Mouse (Mus musculus) liver, embryonic 14.5 days (tissue): Measurements from ENCODE around the gene Birc7. TPM values are rescaled to one million over a fixed set of nuclear protein-coding genes. Genes with fewer than 3 reads are reported as not detected.

Experiments used
- ATAC-seq: fragments of 200-750 bp; cut with Nextera tagmentation; 2 replicates; pipeline ENCODE4 v1.8.0; 2017; ENCODE audit warnings: moderate number of reproducible peaks, mild to moderate bottlenecking, moderate library complexity; ENCODE audit not compliant: insufficient read depth
- DNase-seq, 3 experiments: peaks; one replicate each; pipeline ENCODE4 v3.0.0-alpha.2; 2012 to 2013; ENCODE audit warnings: low read depth in 3 of 3, low spot score in 3 of 3
- H3K27ac ChIP-seq: fragments of 300-500 bp; sonication (generic); 2 replicates; pipeline ENCODE4 v1.5.1; 2014; ENCODE audit warnings: moderate library complexity, mild to moderate bottlenecking, control low read depth, inconsistent platforms
- H3K27me3 ChIP-seq: fragments of 300-500 bp; sonication (generic); 2 replicates; pipeline ENCODE4 v1.6.1; 2014; ENCODE audit warnings: mild to moderate bottlenecking, low read length, moderate library complexity; ENCODE audit not compliant: control insufficient read depth, insufficient read depth
- H3K36me3 ChIP-seq: fragments of 300-500 bp; sonication (generic); replicated peaks from 2 replicates; pipeline ENCODE4 v1.6.1; 2014; ENCODE audit warnings: low read depth; ENCODE audit not compliant: control insufficient read depth, insufficient read depth
- H3K4me1 ChIP-seq, 2 experiments: fragments of 200-500 bp in 1 of 2; fragments of 300-500 bp in 1 of 2; sonication (generic) in 1 of 2; replicated peaks; 2 replicates each; pipeline ENCODE4 v1.6.1; 2012 to 2014; ENCODE audit warnings: antibody characterized with exemption in 1 of 2, inconsistent platforms in 1 of 2, low read length in 1 of 2; ENCODE audit not compliant: control insufficient read depth in 2 of 2, insufficient read depth in 2 of 2
- H3K4me2 ChIP-seq: fragments of 300-500 bp; sonication (generic); 2 replicates; pipeline ENCODE4 v1.6.1; 2014; ENCODE audit warnings: low read depth, mild to moderate bottlenecking, control low read depth, moderate library complexity
- H3K4me3 ChIP-seq, 2 experiments: fragments of 200-500 bp in 1 of 2; fragments of 300-500 bp in 1 of 2; sonication (generic) in 1 of 2; 2 replicates each; pipeline ENCODE4 v1.5.1; 2012 to 2014; ENCODE audit warnings: low read depth in 2 of 2, low read length in 2 of 2, mild to moderate bottlenecking in 2 of 2, control low read depth in 1 of 2, inconsistent platforms in 1 of 2, moderate library complexity in 1 of 2; ENCODE audit not compliant: insufficient read depth in 1 of 2
- H3K9ac ChIP-seq: fragments of 300-500 bp; sonication (generic); replicated peaks from 2 replicates; pipeline ENCODE4 v1.6.1; 2014; ENCODE audit warnings: mild to moderate bottlenecking, control low read depth, moderate library complexity
- H3K9me3 ChIP-seq: fragments of 300-500 bp; sonication (generic); 2 replicates; pipeline ENCODE4 v1.6.1; 2016; ENCODE audit warnings: low read length, mixed read lengths; ENCODE audit not compliant: control insufficient read depth
- CTCF ChIP-seq: IDR thresholded peaks from 2 replicates; pipeline ENCODE4 v1.5.1; 2016; ENCODE audit warnings: antibody characterized with exemption, low read depth, control low read depth
- EP300 ChIP-seq: IDR thresholded peaks from 2 replicates; pipeline ENCODE4 v1.6.1; 2016; ENCODE audit warnings: antibody characterized with exemption, low read depth
- WGBS: fragments of 180-500 bp; shearing (Covaris S2); extraction: QIAGEN DNeasy Blood & Tissue Kit; methylation state at CpG from one replicate; pipeline ENCODE4 v1.1.7; 2014; ENCODE audit not compliant: insufficient replicate concordance; 5-methylcytosine and 5-hydroxymethylcytosine counted together
- polyA plus RNA-seq, 2 experiments: library from polyadenylated mRNA; depleted of rRNA in 1 of 2; stranded (reverse) in 1 of 2; unstranded in 1 of 2; fragments of >200 nt; fragmentation: Nextera tagmentation in 1 of 2; extraction: Ambion mirVana in 1 of 2; gene quantifications; 2 replicates each; pipeline versions ENCODE4 v1.2.1 to v1.2.3; 2012 to 2014

Gene Birc7
- polyA plus RNA-seq, 2 experiments = not detected

GRCm38 (mm10) chr2:180905556-180906221 is 23.1 kb upstream of the Birc7 start:
- 60% methylated on average over 5 of the region's 5 CpGs for WGBS
- H3K27ac ChIP-seq = no peak overlapping the region
- no peak overlapping the region for H3K9ac ChIP-seq
- DNase-seq (no peak), ATAC-seq (no peak)
- H3K4me2 ChIP-seq = no peak overlapping the region
- H3K27me3 ChIP-seq = no peaks in the 10 kb centered on the region
- peaks cover 15% of the 10 kb centered on the region for H3K36me3 ChIP-seq
- TF ChIP-seq CTCF (no peak), EP300 (no peak)
- H3K4me3 ChIP-seq = no peak overlapping the region
- H3K4me1 ChIP-seq = peaks cover 0 to 4% of the 10 kb centered on the region in 2 experiments; a peak in 1 of 4 replicates
- no peaks in the 10 kb centered on the region for H3K9me3 ChIP-seq

- no peaks in the 10 kb centered on the region for H3K9me3 ChIP-seq
- no peak overlapping the region for H3K27ac ChIP-seq
- H3K4me1 ChIP-seq = peaks cover 0 to 2% of the 10 kb centered on the region in 2 experiments; a peak in 1 of 4 replicates
- H3K36me3 ChIP-seq = peaks cover 59% of the 10 kb centered on the region
- ATAC-seq (no peak), DNase-seq (no peak)
- WGBS = 84% methylated on average over 12 of the region's 12 CpGs
- H3K4me3 ChIP-seq = no peak overlapping the region
- no peak overlapping the region for H3K9ac ChIP-seq
- H3K4me2 ChIP-seq = no peak overlapping the region
- H3K27me3 ChIP-seq = no peaks in the 10 kb centered on the region
- TF ChIP-seq EP300 (no peak), CTCF (no peak)
Observed at GRCm38 (mm10) chr2:180910928-180911327, 17.9 kb upstream of the Birc7 start.

- ATAC-seq = no peak
- H3K9me3 ChIP-seq = no peaks in the 10 kb centered on the region
- no peak overlapping the region for H3K27ac ChIP-seq
- no peak for DNase-seq
- peaks cover 63% of the 10 kb centered on the region for H3K36me3 ChIP-seq
- H3K9ac ChIP-seq = no peak overlapping the region
- no peak overlapping the region for H3K4me2 ChIP-seq
- H3K27me3 ChIP-seq = no peaks in the 10 kb centered on the region
- peaks cover 2 to 7% of the 10 kb centered on the region in 2 experiments; a peak in 2 of 4 replicates for H3K4me1 ChIP-seq
- H3K4me3 ChIP-seq = no peak overlapping the region
- TF ChIP-seq CTCF (no peak), EP300 (no peak)
- 59% methylated on average over 3 of the region's 3 CpGs for WGBS
Observed at GRCm38 (mm10) chr2:180915886-180916433, 12.9 kb upstream of the Birc7 start.

DNA sequence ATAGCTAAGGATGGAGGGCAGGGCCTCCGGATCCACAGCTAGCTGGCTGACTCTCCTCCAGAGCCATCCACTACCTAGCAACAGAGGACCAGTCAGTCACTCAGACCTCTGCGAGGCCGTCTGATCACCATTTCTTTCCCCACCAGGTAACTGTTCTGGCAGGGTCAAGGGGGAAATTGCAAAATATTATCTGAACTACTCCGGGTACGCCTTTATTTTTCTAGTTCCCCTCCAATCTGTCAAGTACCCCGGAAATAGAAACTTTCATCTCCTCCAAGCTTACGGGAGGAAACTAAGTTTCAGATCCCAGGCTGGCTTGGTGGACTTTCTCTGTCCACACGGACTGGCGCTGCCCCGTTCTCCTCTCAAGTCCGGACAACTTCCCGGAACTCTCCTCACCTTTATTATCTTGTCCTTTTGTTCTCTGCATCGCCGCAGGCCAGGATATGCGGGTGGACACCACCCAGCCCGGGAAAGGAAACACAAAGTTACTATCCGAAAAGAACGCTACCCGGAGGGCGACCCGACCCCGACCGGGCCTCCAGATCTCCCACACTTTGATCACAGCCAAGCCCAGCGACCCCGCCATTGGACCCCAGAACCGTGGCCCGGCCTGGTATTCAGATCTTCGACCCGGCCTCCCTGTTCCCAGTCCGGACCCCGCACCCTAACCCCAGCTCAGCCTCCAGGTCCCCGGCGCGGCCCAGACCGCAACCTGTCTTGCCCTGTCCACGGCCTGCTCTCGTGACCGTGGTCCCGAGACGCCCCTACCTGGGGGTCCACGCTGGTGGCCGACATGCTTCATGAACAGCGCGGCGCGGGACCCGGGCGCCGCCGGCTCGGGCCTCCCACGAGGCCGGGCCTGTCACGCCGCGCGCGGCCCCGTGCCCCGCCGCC is 8.7 kb upstream of the Birc7 start:
- H3K27me3 ChIP-seq = no peaks in the 10 kb centered on the region
- H3K4me1 ChIP-seq = peaks cover 2 to 12% of the 10 kb centered on the region in 2 experiments; a peak in 3 of 4 replicates
- DNase-seq = no peak
- H3K36me3 ChIP-seq = peaks cover 29% of the 10 kb centered on the region
- peak overlapping the region; percentile 92 to 94 for H3K4me3 ChIP-seq
- WGBS = under 1% methylated on average over 61 of the region's 61 CpGs
- peak overlapping the region; percentile 76 for H3K4me2 ChIP-seq
- H3K27ac ChIP-seq = peak overlapping the region; percentile 24; the same call in 1 of the 2 replicates
- no peaks in the 10 kb centered on the region for H3K9me3 ChIP-seq
- H3K9ac ChIP-seq = peak overlapping the region; percentile 97
- TF ChIP-seq CTCF (no peak), EP300 (no peak)
- ATAC-seq = peak; percentile 12
